In the genomic region with DNA sequence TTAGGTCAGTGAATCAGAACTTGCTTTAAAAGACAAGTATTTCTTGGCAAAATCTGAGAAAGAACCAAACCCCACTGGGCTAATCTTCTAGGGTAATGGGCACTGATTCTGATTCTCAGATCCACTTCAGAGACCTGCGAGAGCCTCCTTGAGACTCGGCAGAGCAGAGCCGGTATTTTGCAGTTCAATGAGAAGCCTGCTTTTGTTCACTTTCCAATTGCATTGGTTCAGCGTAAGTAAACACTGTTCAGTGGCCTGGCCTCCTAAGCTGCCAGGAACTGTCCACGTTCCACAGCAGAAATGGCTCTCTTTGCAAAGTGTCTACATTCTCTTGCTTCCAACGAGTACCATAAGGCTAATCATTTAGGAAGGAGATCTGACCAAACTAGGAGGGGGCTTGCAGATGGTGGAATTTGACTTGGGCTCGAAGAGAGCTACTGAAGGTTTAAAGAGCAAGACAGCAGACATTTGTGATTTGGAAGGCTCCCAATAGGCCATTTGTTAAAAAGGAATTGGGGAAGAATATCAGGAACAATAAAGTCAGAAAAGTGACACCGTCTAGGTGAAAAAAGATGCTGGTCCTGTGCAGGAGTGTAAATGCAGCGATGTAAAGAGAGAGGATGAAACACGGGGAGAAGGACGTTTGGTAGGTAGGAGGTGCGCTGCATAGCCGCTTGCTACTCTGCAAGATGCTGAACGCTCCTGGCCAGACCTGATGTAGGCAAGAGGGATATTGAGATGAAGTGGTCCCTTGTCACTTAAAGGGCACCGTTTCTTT, we compare ENCODE assay signal across 15 mouse cellular contexts.
A peak's percentile ranks its signal among the peaks of the same experiment; 100 is the strongest.
DNase-seq lines count a peak whose midpoint lies in the region; ATAC-seq and TF ChIP-seq lines count a peak whose summit lies in the region.
"Had no signal": no experiment of that assay in that cellular context is flagged by ENCODE, and none has a peak within 500 bp of the region (broad histone marks: within the 10 kb centered on the region; RNA-seq: fewer than 3 reads in every experiment).

No protein-coding gene starts in this region.

- peaks cover 5% of the 10 kb centered on the region; the same call in 1 of the 2 replicates for H3K4me1 ChIP-seq in stomach, embryonic 14.5 days (ENCODE audit: control insufficient read depth, insufficient read depth, low read length)
- no peaks in the 10 kb centered on the region for H3K4me1 ChIP-seq in stomach, postnatal 0 days (replicated peaks; ENCODE audit: control insufficient read depth, insufficient read depth)
- H3K4me1 ChIP-seq in midbrain, embryonic 14.5 days (ENCODE audit: control insufficient read depth, insufficient read depth, low read length): peaks cover 22% of the 10 kb centered on the region

- ATAC-seq in stomach, embryonic 14.5 days (ENCODE audit: insufficient number of reproducible peaks, insufficient read depth, low FRiP score, low read depth): 0 out of 2 replicates have a peak, but pooled peaks have one; percentile 26
- ATAC-seq in stomach, postnatal 0 days (ENCODE audit: low FRiP score, low TSS enrichment): no peak
- peak; percentile 53; the same call in 1 of the 2 replicates for ATAC-seq in midbrain, embryonic 14.5 days (ENCODE audit: low FRiP score, low TSS enrichment)

- no peaks in the 10 kb centered on the region for H3K36me3 ChIP-seq in stomach, embryonic 14.5 days (ENCODE audit: control insufficient read depth, insufficient read depth, low read length)
- no peaks in the 10 kb centered on the region for H3K36me3 ChIP-seq in stomach, postnatal 0 days (ENCODE audit: control insufficient read depth, insufficient read depth, low read length)
- H3K36me3 ChIP-seq in midbrain, embryonic 14.5 days (ENCODE audit: control insufficient read depth, insufficient read depth, low read length): peaks cover 3% of the 10 kb centered on the region; the same call in 1 of the 2 replicates

- TF ChIP-seq CTCF in stomach, postnatal 0 days (IDR thresholded peaks at IDR 0.05; ENCODE audit: low read depth): no peak
- TF ChIP-seq CTCF in gastrocnemius, adult 2 months (IDR thresholded peaks at IDR 0.05): no peak

- no peaks in the 10 kb centered on the region for H3K9me3 ChIP-seq in stomach, embryonic 14.5 days (ENCODE audit: control insufficient read depth, low read depth, low read length)
- no peaks in the 10 kb centered on the region for H3K9me3 ChIP-seq in stomach, postnatal 0 days (ENCODE audit: control insufficient read depth, low read length)
- no peaks in the 10 kb centered on the region for H3K9me3 ChIP-seq in midbrain, embryonic 14.5 days (ENCODE audit: control insufficient read depth, low read length)
- H3K9me3 ChIP-seq: embryonic facial prominence, embryonic 13.5 days had no signal

- DNase-seq in embryo, embryonic 10 days (ENCODE audit: low spot score): peak; percentile 27
- no peak for DNase-seq in embryo, embryonic 11 days
- DNase-seq in stomach, postnatal 0 days (ENCODE audit: low spot score): no peak
- DNase-seq in midbrain, embryonic 14.5 days: peak; percentile 55
- no peak for DNase-seq in gastrocnemius, adult 2 months
- DNase-seq in c-Kit-positive CD71-positive TER-119-positive erythroid progenitor cells, embryonic 14.5 days (ENCODE audit: low spot score): no peak
- DNase-seq in urinary bladder, adult 18-20 months (ENCODE audit: low spot score in 2 of 2): no peak
- DNase-seq: cerebellum, postnatal 14 days; heart, adult 2 months; heart, postnatal 36 days; kidney, adult 18-20 months; right cerebral cortex, postnatal 4 days had no signal

- no peak overlapping the region for H3K27ac ChIP-seq in stomach, embryonic 14.5 days (ENCODE audit: low read length)
- H3K27ac ChIP-seq in stomach, postnatal 0 days (replicated peaks): no peak overlapping the region
- peak overlapping the region; percentile 71 for H3K27ac ChIP-seq in midbrain, embryonic 14.5 days (replicated peaks; ENCODE audit: low read depth, low read length)
- no peak overlapping the region for H3K27ac ChIP-seq in gastrocnemius, adult 2 months
- H3K27ac ChIP-seq: embryonic facial prominence, embryonic 13.5 days; heart, adult 2 months; liver, embryonic 14.5 days had no signal

- intact Hi-C loops in gastrocnemius, adult 2 months (cut with DNase I): no loop called here

- H3K4me2 ChIP-seq in stomach, embryonic 14.5 days (replicated peaks; ENCODE audit: low read depth, low read length): no peak overlapping the region
- H3K4me2 ChIP-seq in stomach, postnatal 0 days (replicated peaks; ENCODE audit: low read depth): no peak overlapping the region
- H3K4me2 ChIP-seq in midbrain, embryonic 14.5 days (ENCODE audit: low read length): peak overlapping the region; percentile 10; the same call in 1 of the 2 replicates
- H3K4me2 ChIP-seq: embryonic facial prominence, embryonic 13.5 days had no signal

- H3K9ac ChIP-seq in stomach, embryonic 14.5 days (replicated peaks; ENCODE audit: low read depth, low read length): no peak overlapping the region
- H3K9ac ChIP-seq in stomach, postnatal 0 days (ENCODE audit: low read length): no peak overlapping the region
- no peak overlapping the region for H3K9ac ChIP-seq in midbrain, embryonic 14.5 days (replicated peaks; ENCODE audit: low read length)
- H3K9ac ChIP-seq: embryonic facial prominence, embryonic 13.5 days; liver, embryonic 14.5 days had no signal

- no peak overlapping the region for H3K4me3 ChIP-seq in stomach, embryonic 14.5 days (ENCODE audit: low read depth, low read length)
- no peak overlapping the region for H3K4me3 ChIP-seq in stomach, postnatal 0 days (ENCODE audit: low read depth, low read length)
- no peak overlapping the region for H3K4me3 ChIP-seq in midbrain, embryonic 14.5 days (replicated peaks; ENCODE audit: low read depth, low read length)
- no peak overlapping the region for H3K4me3 ChIP-seq in gastrocnemius, adult 2 months
- H3K4me3 ChIP-seq: embryonic facial prominence, embryonic 13.5 days; heart, adult 2 months had no signal

- H3K27me3 ChIP-seq in stomach, embryonic 14.5 days (ENCODE audit: control insufficient read depth, insufficient read depth, low read length): no peaks in the 10 kb centered on the region
- no peaks in the 10 kb centered on the region for H3K27me3 ChIP-seq in stomach, postnatal 0 days (ENCODE audit: control insufficient read depth, insufficient read depth, low read length)
- no peaks in the 10 kb centered on the region for H3K27me3 ChIP-seq in midbrain, embryonic 14.5 days (ENCODE audit: control insufficient read depth, insufficient read depth, low read length)
- H3K27me3 ChIP-seq: embryonic facial prominence, embryonic 13.5 days had no signal

- TF ChIP-seq EP300 in stomach, postnatal 0 days (optimal IDR thresholded peaks at IDR 0.05): no peak

- 63% methylated on average over 15 of the region's 15 CpGs for WGBS in stomach, embryonic 14.5 days
- 56% methylated on average over 15 of the region's 15 CpGs for WGBS in stomach, postnatal 0 days
- WGBS in midbrain, embryonic 14.5 days: 28% methylated on average over 15 of the region's 15 CpGs

Comparison
In these comparisons a context has a peak if more than half of its experiments do, and no peak if none do; other contexts are left out.
1. DNase-seq: peak in embryo, embryonic 10 days (single experiment) and midbrain, embryonic 14.5 days (single experiment); none in embryo, embryonic 11 days (single experiment), stomach, postnatal 0 days (single experiment), gastrocnemius, adult 2 months (single experiment), c-Kit-positive CD71-positive TER-119-positive erythroid progenitor cells, embryonic 14.5 days (single experiment) and urinary bladder, adult 18-20 months (0 of 2).